Mouse (Mus musculus): ENCODE measurements at regions not wholly inside any gene's neighbourhood (a gene's known extent, or its start where the extent isn't known, plus 50 kb on each side); places are given as distances from the start of the nearest gene placed in this dataset.

GRCm38 (mm10) chr17:45966736-45967135 is 65.4 kb downstream of the Vegfa start:
- Histone ChIP-seq H3K79me2 (ENCODE audit: inconsistent target) (no peaks in the 10 kb centered on the region), H3K4me3 (ENCODE audit: inconsistent target) (no peak overlapping the region), H3K36me3 (ENCODE audit: inconsistent target) (no peaks in the 10 kb centered on the region), H3K27ac (no peak overlapping the region)
- WGBS (ENCODE audit: missing documents), result 90% methylated on average over 3 of the region's 4 CpGs

- Histone ChIP-seq H3K4me3 (ENCODE audit: inconsistent target) (no peak overlapping the region), H3K79me2 (ENCODE audit: inconsistent target) (no peaks in the 10 kb centered on the region), H3K27ac (no peak overlapping the region), H3K36me3 (ENCODE audit: inconsistent target) (no peaks in the 10 kb centered on the region)
Measured at GRCm38 (mm10) chr17:45964031-45964430, 68.1 kb downstream of the Vegfa start.

GRCm38 (mm10) chr17:45963332-45963731 is 68.8 kb downstream of the Vegfa start:
- Histone ChIP-seq H3K36me3 (ENCODE audit: inconsistent target) (no peaks in the 10 kb centered on the region), H3K27ac (no peak overlapping the region)
- 92% methylated on average over 3 of the region's 3 CpGs for WGBS (ENCODE audit: missing documents)

GRCm38 (mm10) chr17:45961626-45962319 is 70.4 kb downstream of the Vegfa start:
- WGBS (ENCODE audit: missing documents), result 92% methylated on average over 16 of the region's 16 CpGs

More at GRCm38 (mm10) chr17:45963332-45963731, 68.8 kb downstream of the Vegfa start:
- no peak overlapping the region for H3K4me3 ChIP-seq (ENCODE audit: inconsistent target)
- H3K79me2 ChIP-seq (ENCODE audit: inconsistent target), result no peaks in the 10 kb centered on the region

GRCm38 (mm10) chr17:45958094-45958881 is 73.9 kb downstream of the Vegfa start:
- no peak overlapping the region for H3K4me3 ChIP-seq (ENCODE audit: inconsistent target)
- no peaks in the 10 kb centered on the region for H3K36me3 ChIP-seq (ENCODE audit: inconsistent target)
- no peak overlapping the region for H3K27ac ChIP-seq
- 39% methylated on average over 7 of the region's 7 CpGs for WGBS (ENCODE audit: missing documents)
- H3K79me2 ChIP-seq (ENCODE audit: inconsistent target), result no peaks in the 10 kb centered on the region

More at GRCm38 (mm10) chr17:45961626-45962319, 70.4 kb downstream of the Vegfa start:
- Histone ChIP-seq H3K79me2 (ENCODE audit: inconsistent target) (no peaks in the 10 kb centered on the region), H3K36me3 (ENCODE audit: inconsistent target) (no peaks in the 10 kb centered on the region), H3K27ac (no peak overlapping the region), H3K4me3 (ENCODE audit: inconsistent target) (no peak overlapping the region)

- no peaks in the 10 kb centered on the region for H3K79me2 ChIP-seq (ENCODE audit: inconsistent target)
- no peak overlapping the region for H3K4me3 ChIP-seq (ENCODE audit: inconsistent target)
- no peak overlapping the region for H3K27ac ChIP-seq
- WGBS (ENCODE audit: missing documents), result 69% methylated on average over 10 of the region's 10 CpGs
- no peaks in the 10 kb centered on the region for H3K36me3 ChIP-seq (ENCODE audit: inconsistent target)
Measured at GRCm38 (mm10) chr17:45955481-45955880, 76.7 kb downstream of the Vegfa start.

GRCm38 (mm10) chr17:45954824-45955223 is 77.3 kb downstream of the Vegfa start:
- no peak overlapping the region for H3K4me3 ChIP-seq (ENCODE audit: inconsistent target)
- H3K36me3 ChIP-seq (ENCODE audit: inconsistent target), result no peaks in the 10 kb centered on the region
- no peak overlapping the region for H3K27ac ChIP-seq
- 89% methylated on average over 6 of the region's 7 CpGs for WGBS (ENCODE audit: missing documents)
- H3K79me2 ChIP-seq (ENCODE audit: inconsistent target), result no peaks in the 10 kb centered on the region

- Histone ChIP-seq H3K79me2 (ENCODE audit: inconsistent target) (no peaks in the 10 kb centered on the region), H3K4me3 (ENCODE audit: inconsistent target) (no peak overlapping the region), H3K27ac (no peak overlapping the region), H3K36me3 (ENCODE audit: inconsistent target) (no peaks in the 10 kb centered on the region)
- 4% methylated on average over 8 of the region's 8 CpGs for WGBS (ENCODE audit: missing documents)
Measured at GRCm38 (mm10) chr17:45953523-45953922, 78.6 kb downstream of the Vegfa start.

- no peak overlapping the region for H3K4me3 ChIP-seq (ENCODE audit: inconsistent target)
- no peaks in the 10 kb centered on the region for H3K79me2 ChIP-seq (ENCODE audit: inconsistent target)
- H3K27ac ChIP-seq, result no peak overlapping the region
- no peaks in the 10 kb centered on the region for H3K36me3 ChIP-seq (ENCODE audit: inconsistent target)
- 77% methylated on average over 9 of the region's 9 CpGs for WGBS (ENCODE audit: missing documents)
Measured at GRCm38 (mm10) chr17:45950533-45951164, 81.5 kb downstream of the Vegfa start.

- 71% methylated on average over 6 of the region's 6 CpGs for WGBS (ENCODE audit: missing documents)
- Histone ChIP-seq H3K4me3 (ENCODE audit: inconsistent target) (no peak overlapping the region), H3K27ac (no peak overlapping the region)
Measured at GRCm38 (mm10) chr17:45949141-45949540, 83.0 kb downstream of the Vegfa start.

GRCm38 (mm10) chr17:45948314-45948935 is 83.7 kb downstream of the Vegfa start:
- WGBS (ENCODE audit: missing documents), result 93% methylated on average over 5 of the region's 5 CpGs
- H3K27ac ChIP-seq, result no peak overlapping the region
- H3K79me2 ChIP-seq (ENCODE audit: inconsistent target), result no peaks in the 10 kb centered on the region
- H3K4me3 ChIP-seq (ENCODE audit: inconsistent target), result no peak overlapping the region
- no peaks in the 10 kb centered on the region for H3K36me3 ChIP-seq (ENCODE audit: inconsistent target)

More at GRCm38 (mm10) chr17:45949141-45949540, 83.0 kb downstream of the Vegfa start:
- Histone ChIP-seq H3K36me3 (ENCODE audit: inconsistent target) (no peaks in the 10 kb centered on the region), H3K79me2 (ENCODE audit: inconsistent target) (no peaks in the 10 kb centered on the region)

- no peak overlapping the region for H3K27ac ChIP-seq
- H3K36me3 ChIP-seq (ENCODE audit: inconsistent target), result no peaks in the 10 kb centered on the region
- H3K4me3 ChIP-seq (ENCODE audit: inconsistent target), result no peak overlapping the region
- WGBS (ENCODE audit: missing documents), result 92% methylated on average over 3 of the region's 3 CpGs
- H3K79me2 ChIP-seq (ENCODE audit: inconsistent target), result no peaks in the 10 kb centered on the region
Measured at GRCm38 (mm10) chr17:45945005-45945404, 87.2 kb downstream of the Vegfa start.

GRCm38 (mm10) chr17:45943244-45943643 is 88.9 kb downstream of the Vegfa start:
- 89% methylated on average over 6 of the region's 6 CpGs for WGBS (ENCODE audit: missing documents)
- H3K27ac ChIP-seq, result no peak overlapping the region
- H3K36me3 ChIP-seq (ENCODE audit: inconsistent target), result no peaks in the 10 kb centered on the region
- H3K4me3 ChIP-seq (ENCODE audit: inconsistent target), result no peak overlapping the region
- no peaks in the 10 kb centered on the region for H3K79me2 ChIP-seq (ENCODE audit: inconsistent target)

GRCm38 (mm10) chr17:45941890-45942375 is 90.2 kb downstream of the Vegfa start:
- Histone ChIP-seq H3K27ac (no peak overlapping the region), H3K79me2 (ENCODE audit: inconsistent target) (no peaks in the 10 kb centered on the region), H3K4me3 (ENCODE audit: inconsistent target) (no peak overlapping the region), H3K36me3 (ENCODE audit: inconsistent target) (no peaks in the 10 kb centered on the region)
- 78% methylated on average over 4 of the region's 4 CpGs for WGBS (ENCODE audit: missing documents)

Measured in macrophage (primary cell).